Mouse (Mus musculus) right cerebral cortex, postnatal 4 days (tissue): ENCODE data around the gene Mapk9.

Source experiments
- DNase-seq: peaks from one replicate; pipeline ENCODE4 v3.0.0-alpha.2; 2022

Mapk9 gene

DNA sequence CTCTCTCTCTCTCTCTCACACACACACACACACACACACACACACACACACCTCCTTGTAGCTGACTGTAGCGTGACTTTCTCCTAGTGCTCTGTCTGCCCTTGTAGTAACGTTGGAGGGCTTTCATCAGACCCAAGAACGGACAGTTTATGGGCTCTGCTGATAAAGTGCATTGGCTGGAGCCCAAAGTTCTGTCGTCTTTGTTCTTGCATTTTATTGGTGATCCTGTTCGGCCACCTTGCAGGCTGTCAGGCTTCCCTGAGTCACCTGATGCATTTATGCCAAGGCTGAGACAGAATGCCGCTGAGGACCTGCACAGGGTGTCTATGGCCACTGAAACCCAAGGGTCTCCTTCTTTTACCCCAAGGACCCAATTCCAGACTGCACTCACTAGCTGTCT lies 53.5 kb downstream of the Mapk9 start:
- DNase-seq, result no peak

GRCm38 (mm10) chr11:49900962-49901658 lies 54.6 kb downstream of the Mapk9 start:
- DNase-seq, result no peak

GRCm38 (mm10) chr11:49901659-49902458 lies 55.3 kb downstream of the Mapk9 start, which contains the start of gene Rasgef1c:
TSS of gene Rasgef1c (plus strand) at chr11:49901835.
- peak; percentile 83 for DNase-seq

GRCm38 (mm10) chr11:49903333-49903732 lies 56.8 kb downstream of the Mapk9 start:
- peak; percentile 83 for DNase-seq

GRCm38 (mm10) chr11:49918521-49919180 lies 72.1 kb downstream of the Mapk9 start:
- no peak for DNase-seq

DNA sequence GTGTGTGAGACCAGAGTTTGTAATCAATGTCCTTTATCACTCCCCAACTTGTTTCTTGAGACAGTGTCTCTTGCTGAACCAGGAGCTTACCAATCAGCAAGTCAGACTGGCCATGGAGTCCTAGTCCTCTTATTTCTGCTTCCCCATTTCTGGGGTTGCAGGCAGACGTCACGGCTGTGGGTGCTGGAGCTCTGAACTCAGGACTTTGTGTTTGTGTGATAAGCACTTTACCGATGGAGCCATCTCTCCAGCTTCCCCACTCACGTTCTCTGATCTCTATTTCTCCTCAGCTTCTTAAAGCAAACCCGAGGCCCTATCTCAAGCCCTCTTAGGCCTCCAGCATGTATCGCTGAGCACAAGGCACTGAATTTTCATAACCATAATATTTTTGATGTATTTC lies 72.8 kb downstream of the Mapk9 start:
- no peak for DNase-seq

DNA sequence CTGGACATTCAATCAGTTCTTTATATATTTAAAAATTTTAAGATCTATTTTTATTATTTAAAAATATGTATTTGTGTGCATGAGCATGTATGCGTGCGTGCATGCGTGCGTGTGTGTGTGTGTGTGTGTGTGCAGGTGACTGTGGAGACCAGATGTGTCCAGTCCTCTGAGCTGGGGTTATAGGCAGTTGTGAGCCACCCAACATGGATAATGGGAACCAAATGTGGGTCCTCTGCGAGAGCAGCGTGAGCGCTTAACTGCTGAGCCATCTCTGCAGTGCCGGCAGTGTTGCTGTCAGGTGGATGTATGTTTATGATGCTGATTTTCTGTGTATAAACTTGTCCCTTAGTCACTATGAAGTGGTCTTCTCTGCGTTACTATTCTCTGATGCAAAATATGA lies 77.0 kb downstream of the Mapk9 start:
- no peak for DNase-seq

GRCm38 (mm10) chr11:49926183-49926582 lies 79.6 kb downstream of the Mapk9 start:
- DNase-seq, result no peak

DNA sequence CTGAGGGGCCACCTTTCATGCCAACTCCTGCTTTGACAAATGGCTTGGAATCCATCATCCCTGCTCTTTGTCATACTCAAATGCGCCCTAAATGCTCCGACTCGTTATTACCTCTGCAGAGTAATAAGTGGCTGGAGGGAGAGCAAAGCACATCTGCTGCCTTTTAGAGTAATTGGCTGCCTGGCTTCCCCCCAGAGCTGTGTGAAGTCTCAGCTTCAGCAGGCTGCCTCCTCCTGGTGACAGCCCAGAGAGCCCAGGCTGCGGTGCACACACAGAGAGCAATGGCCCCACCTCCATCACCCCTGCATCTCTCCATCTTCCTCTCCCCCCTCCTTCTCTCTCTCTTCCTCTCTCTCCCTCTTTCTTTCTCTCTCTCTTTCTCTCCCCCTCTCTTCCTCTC lies 80.6 kb downstream of the Mapk9 start:
- peak; percentile 17 for DNase-seq

DNA sequence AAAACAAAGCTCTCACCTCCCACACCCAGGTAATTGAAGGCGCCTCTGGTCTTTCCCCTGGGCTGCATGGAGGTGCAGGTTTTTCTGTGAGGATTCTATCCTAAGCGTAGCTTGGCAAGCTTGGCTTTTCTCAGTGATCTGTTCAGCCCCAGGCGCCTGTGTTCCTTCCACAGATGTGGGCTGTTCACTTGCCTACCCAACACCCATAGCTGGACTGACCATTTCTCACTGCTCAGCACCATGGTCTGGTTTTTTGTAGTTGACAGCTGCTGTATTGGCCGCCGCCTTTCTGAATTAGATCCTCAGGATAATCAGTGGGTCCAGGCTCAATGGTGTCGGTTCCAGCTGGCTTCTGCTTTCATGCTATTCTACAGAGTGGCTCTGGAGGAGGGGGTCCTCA lies 81.1 kb downstream of the Mapk9 start:
- no peak for DNase-seq

DNA sequence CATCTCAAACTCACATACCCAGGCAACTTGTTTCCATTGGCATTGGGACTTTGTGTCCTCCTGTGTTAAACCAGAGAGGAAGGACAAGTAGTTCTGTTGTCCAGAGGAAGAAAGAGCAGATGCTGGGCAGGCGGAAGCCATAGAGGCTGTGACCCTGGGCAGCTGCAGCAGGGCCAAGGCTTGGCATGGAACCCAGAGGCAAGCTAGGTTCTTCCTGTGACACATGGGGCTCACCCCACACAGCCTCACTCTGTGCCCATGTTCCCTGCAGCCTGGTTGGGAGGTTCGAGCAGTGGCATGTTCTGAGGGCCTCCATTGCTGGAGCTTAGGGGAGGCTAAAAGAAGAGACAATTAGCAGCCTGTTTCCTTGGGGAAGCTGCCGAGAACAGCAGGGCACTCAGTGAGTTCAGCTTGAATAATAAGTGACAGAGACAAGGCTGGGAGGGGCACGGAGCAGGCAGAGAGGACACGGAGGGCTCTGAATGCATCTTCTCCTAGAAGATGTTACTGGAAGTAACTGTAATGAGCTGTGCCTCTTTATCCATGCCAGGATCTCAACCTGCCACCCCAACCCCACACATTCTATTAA lies 84.6 kb downstream of the Mapk9 start:
- DNase-seq, result no peak

- DNase-seq, result no peak
Measured at GRCm38 (mm10) chr11:49931853-49932252, 85.3 kb downstream of the Mapk9 start.

DNA sequence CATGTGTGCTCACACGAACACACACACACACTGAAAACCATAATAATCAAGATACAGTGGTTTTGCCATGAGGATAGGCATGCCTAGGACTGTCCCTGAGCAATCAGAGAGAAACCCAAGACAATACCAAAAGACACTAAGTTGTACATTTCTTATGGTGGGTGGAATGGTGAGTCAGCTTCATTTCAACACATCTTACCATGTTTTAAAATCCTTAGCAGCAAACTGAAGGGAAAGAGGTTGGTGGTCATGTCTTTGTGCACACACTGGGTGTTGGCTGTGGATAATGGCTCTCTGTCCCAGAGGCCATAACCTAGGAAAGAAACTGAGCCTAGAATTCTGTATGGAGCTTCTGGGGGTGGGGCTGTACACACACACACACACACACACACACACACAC lies 87.3 kb downstream of the Mapk9 start:
- no peak for DNase-seq

DNA sequence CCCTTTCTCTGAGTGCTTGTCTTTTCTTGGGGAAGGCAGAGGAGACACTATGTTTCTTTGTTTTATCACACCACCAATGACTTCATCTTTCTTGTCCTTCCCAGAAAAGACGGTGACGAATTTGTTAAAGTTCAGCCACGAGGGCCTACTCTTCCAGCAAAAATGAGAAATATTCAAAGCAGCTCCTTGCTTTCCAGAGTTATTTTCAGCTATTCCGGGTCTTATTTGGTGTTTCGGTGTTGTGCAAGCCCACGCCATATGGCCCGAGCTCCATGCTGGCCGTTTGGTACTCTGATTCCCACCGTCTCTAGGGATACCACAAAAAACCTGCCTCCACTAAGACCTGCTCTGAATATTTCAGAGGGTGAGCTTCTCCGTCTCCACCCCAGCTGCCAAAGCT lies 87.8 kb downstream of the Mapk9 start:
- no peak for DNase-seq
